Mouse (Mus musculus) G1E (cell line): Measurements from ENCODE around the gene Ahsg.

ENCODE experiments used
- CTCF ChIP-seq: IDR thresholded peaks from 2 replicates; pipeline ENCODE4 v1.5.1; 2012; ENCODE audit warnings: low read depth, low read length, inconsistent platforms, mixed read lengths
- GATA1 ChIP-seq: IDR thresholded peaks from 2 replicates; pipeline ENCODE4 v1.6.1; 2012; ENCODE audit warnings: borderline replicate concordance, low read length, inconsistent platforms, mixed read lengths
- GATA2 ChIP-seq: IDR thresholded peaks from 2 replicates; pipeline ENCODE4 v1.6.1; 2012; ENCODE audit warnings: low read depth, low read length, inconsistent platforms, borderline replicate concordance
- TAL1 ChIP-seq: conservative IDR thresholded peaks from 2 replicates; pipeline ENCODE4 v1.6.1; 2012; ENCODE audit warnings: low read depth, low read length, inconsistent platforms, mixed read lengths

DNA sequence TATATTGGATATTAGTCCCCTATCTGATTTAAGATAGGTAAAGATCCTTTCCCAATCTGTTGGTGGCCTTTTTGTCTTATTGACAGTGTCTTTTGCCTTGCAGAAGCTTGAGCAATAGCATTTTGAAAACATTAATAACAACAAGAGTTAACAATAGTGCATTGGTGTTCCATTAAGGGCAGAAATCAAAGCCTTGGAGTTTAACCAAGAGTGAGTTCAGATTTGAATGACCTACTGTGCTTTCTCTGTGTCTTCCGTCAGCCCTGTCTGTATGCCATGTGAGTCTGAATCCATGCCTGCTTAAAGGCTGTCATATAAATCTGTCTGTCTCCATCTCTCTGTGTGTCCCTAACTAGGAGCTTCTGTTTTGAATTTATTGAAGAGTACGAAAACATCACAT, 56.3 kb downstream of the Ahsg start:
- TF ChIP-seq GATA2 = no peak
- TF ChIP-seq CTCF = no peak
- TF ChIP-seq GATA1 = no peak
- no peak for TF ChIP-seq TAL1
